Mouse (Mus musculus) MEL (cell line): ENCODE data around the gene Syn3. TPM values are rescaled to one million over a fixed set of nuclear protein-coding genes. Genes with fewer than 3 reads are reported as not detected.

Source experiments
- DNase-seq: peaks from one replicate; pipeline ENCODE4 v3.0.0; 2011; ENCODE audit warnings: low read depth, low spot score
- H3K27ac ChIP-seq: 2 replicates; pipeline ENCODE4 v1.5.1; 2012; ENCODE audit warnings: low read depth, mild to moderate bottlenecking, control low read depth, low read length, moderate library complexity; ENCODE audit not compliant: control insufficient read depth
- H3K27me3 ChIP-seq, 2 experiments: fragments of 150-350 bp in 1 of 2; sonication (generic) in 1 of 2; 2 replicates each; pipeline ENCODE4 v1.6.1; 2012; ENCODE audit warnings: low read length in 2 of 2, mild to moderate bottlenecking in 2 of 2, improper control_type of control experiment in 1 of 2, moderate library complexity in 1 of 2; ENCODE audit not compliant: insufficient read depth in 2 of 2, control insufficient read depth in 1 of 2
- H3K36me3 ChIP-seq, 2 experiments: 2 replicates each; pipeline ENCODE4 v1.6.1; 2012 to 2014; ENCODE audit warnings: low read length in 2 of 2, improper control_type of control experiment in 1 of 2, inconsistent platforms in 1 of 2, mild to moderate bottlenecking in 1 of 2; ENCODE audit not compliant: insufficient read depth in 2 of 2, control insufficient read depth in 1 of 2
- H3K4me1 ChIP-seq, 2 experiments: fragments of 150-350 bp in 1 of 2; sonication (generic) in 1 of 2; 2 replicates each; pipeline ENCODE4 v1.6.1; 2012; ENCODE audit warnings: low read length in 2 of 2, improper control_type of control experiment in 1 of 2, mild to moderate bottlenecking in 1 of 2; ENCODE audit not compliant: insufficient read depth in 2 of 2, control insufficient read depth in 1 of 2
- H3K4me3 ChIP-seq, 2 experiments: fragments of 150-350 bp in 1 of 2; sonication (generic) in 1 of 2; 2 replicates each; pipeline ENCODE4 v1.5.1; 2012; ENCODE audit warnings: low read depth in 2 of 2, low read length in 2 of 2, mild to moderate bottlenecking in 2 of 2, moderate library complexity in 2 of 2, control low read depth in 1 of 2, improper control_type of control experiment in 1 of 2; ENCODE audit not compliant: control insufficient read depth in 1 of 2, insufficient read depth in 1 of 2
- H3K79me2 ChIP-seq: 2 replicates; pipeline ENCODE4 v1.6.1; 2012; ENCODE audit warnings: mild to moderate bottlenecking, low read length, moderate library complexity; ENCODE audit not compliant: control insufficient read depth, poor library complexity, insufficient read depth
- H3K9ac ChIP-seq: 2 replicates; pipeline ENCODE4 v1.6.1; 2012; ENCODE audit warnings: low read depth, mild to moderate bottlenecking, control low read depth, low read length, moderate library complexity; ENCODE audit not compliant: control insufficient read depth, poor library complexity, severe bottlenecking
- H3K9me3 ChIP-seq: fragments of 150-350 bp; sonication (generic); replicated peaks from 2 replicates; pipeline ENCODE4 v1.6.1; 2012; ENCODE audit warnings: mild to moderate bottlenecking, low read length, improper control_type of control experiment, moderate library complexity; ENCODE audit not compliant: insufficient read depth
- BHLHE40 ChIP-seq: IDR thresholded peaks from 2 replicates; pipeline ENCODE4 v1.6.1; 2012; ENCODE audit warnings: low read depth, mild to moderate bottlenecking, inconsistent platforms, low read length, improper control_type of control experiment, borderline replicate concordance
- CHD1 ChIP-seq: IDR thresholded peaks from 2 replicates; pipeline ENCODE4 v1.6.1; 2012; ENCODE audit warnings: low read depth, mild to moderate bottlenecking, inconsistent platforms, low read length, improper control_type of control experiment
- CTCF ChIP-seq, 3 experiments: IDR thresholded peaks in 2 of 3; conservative IDR thresholded peaks in 1 of 3; 2 replicates each; pipeline ENCODE4 v1.5.1; 2011 to 2012; ENCODE audit warnings: low read length in 3 of 3, low read depth in 2 of 3, mild to moderate bottlenecking in 2 of 3, improper control_type of control experiment in 1 of 3, inconsistent platforms in 1 of 3, mixed read lengths in 1 of 3, moderate library complexity in 1 of 3; ENCODE audit not compliant: control insufficient read depth in 1 of 3, insufficient read depth in 1 of 3, poor library complexity in 1 of 3, severe bottlenecking in 1 of 3
- E2F4 ChIP-seq: IDR thresholded peaks from 2 replicates; pipeline ENCODE4 v1.6.1; 2011; ENCODE audit warnings: low read depth, low read length, improper control_type of control experiment, borderline replicate concordance
- GABPA ChIP-seq: IDR thresholded peaks from 2 replicates; pipeline ENCODE4 v1.6.1; 2012; ENCODE audit warnings: low read depth, mild to moderate bottlenecking, inconsistent platforms, low read length, improper control_type of control experiment, moderate library complexity
- HCFC1 ChIP-seq: IDR thresholded peaks from 2 replicates; pipeline ENCODE4 v1.6.1; 2012; ENCODE audit warnings: low read depth, mild to moderate bottlenecking, inconsistent platforms, low read length, improper control_type of control experiment, moderate library complexity
- MAFK ChIP-seq: IDR thresholded peaks from 2 replicates; pipeline ENCODE4 v1.6.1; 2011; ENCODE audit warnings: low read depth, mild to moderate bottlenecking, low read length, improper control_type of control experiment, borderline replicate concordance
- MYC ChIP-seq: IDR thresholded peaks from 2 replicates; pipeline ENCODE4 v1.6.1; 2011; ENCODE audit warnings: low read depth, mild to moderate bottlenecking, low read length, improper control_type of control experiment, moderate library complexity
- NRF1 ChIP-seq: IDR thresholded peaks from 2 replicates; pipeline ENCODE4 v1.6.1; 2014; ENCODE audit warnings: low read depth, mild to moderate bottlenecking, inconsistent platforms, low read length, improper control_type of control experiment, moderate library complexity; ENCODE audit not compliant: poor library complexity, insufficient read depth, severe bottlenecking
- POLR2AphosphoS2 ChIP-seq: IDR thresholded peaks from 2 replicates; pipeline ENCODE4 v1.6.1; 2011; ENCODE audit warnings: low read length, improper control_type of control experiment
- RCOR1 ChIP-seq: IDR thresholded peaks from 2 replicates; pipeline ENCODE4 v1.6.1; 2012; ENCODE audit warnings: low read depth, mild to moderate bottlenecking, inconsistent platforms, low read length, improper control_type of control experiment
- UBTF ChIP-seq: IDR thresholded peaks from 2 replicates; pipeline ENCODE4 v1.6.1; 2012; ENCODE audit warnings: low read depth, mild to moderate bottlenecking, inconsistent platforms, low read length, improper control_type of control experiment, moderate library complexity, borderline replicate concordance; ENCODE audit not compliant: insufficient read depth
- ZC3H11A ChIP-seq: IDR thresholded peaks from 2 replicates; pipeline ENCODE4 v1.6.1; 2012; ENCODE audit warnings: low read depth, mild to moderate bottlenecking, inconsistent platforms, low read length, improper control_type of control experiment
- ZKSCAN1 ChIP-seq: IDR thresholded peaks from 2 replicates; pipeline ENCODE4 v1.6.1; 2012; ENCODE audit warnings: low read depth, mild to moderate bottlenecking, inconsistent platforms, low read length, improper control_type of control experiment, moderate library complexity
- ZMIZ1 ChIP-seq: IDR thresholded peaks from 2 replicates; pipeline ENCODE4 v1.6.1; 2012; ENCODE audit warnings: low read depth, mild to moderate bottlenecking, inconsistent platforms, low read length, improper control_type of control experiment, moderate library complexity
- ZNF384 ChIP-seq: IDR thresholded peaks from 2 replicates; pipeline ENCODE4 v1.6.1; 2012; ENCODE audit warnings: low read depth, mild to moderate bottlenecking, inconsistent platforms, low read length, improper control_type of control experiment
- polyA plus RNA-seq, 2 experiments: library from polyadenylated mRNA; stranded (reverse) in 1 of 2; unstranded in 1 of 2; fragments of >175 nt in 1 of 2; fragments of >200 nt in 1 of 2; gene quantifications; 2 replicates each; pipeline versions ENCODE4 v1.2.1 to v1.2.4; 2012; ENCODE audit warnings: low replicate concordance in 2 of 2, low read depth in 1 of 2; ENCODE audit not compliant: insufficient read length in 2 of 2, insufficient read depth in 1 of 2, missing spikeins in 1 of 2
- total RNA-seq: library from RNA; depleted of rRNA; stranded (reverse); fragments of 300-350 nt; gene quantifications from 2 replicates; pipeline ENCODE4 v1.2.3, GENCODE M21; 2012

Syn3 gene
- total and polyA plus RNA-seq, 3 experiments, result 0.06 TPM; not detected in 2

- Histone ChIP-seq H3K4me3 (no peak overlapping the region), H3K79me2 (no peaks in the 10 kb centered on the region), H3K4me1 (no peaks in the 10 kb centered on the region), H3K27ac (no peak overlapping the region), H3K9ac (no peak overlapping the region), H3K36me3 (no peaks in the 10 kb centered on the region), H3K9me3 (no peaks in the 10 kb centered on the region), H3K27me3 (no peaks in the 10 kb centered on the region)
- no peak for TF ChIP-seq ZMIZ1
- no peak for DNase-seq
Measured at GRCm38 (mm10) chr10:86277327-86277726, 221.4 kb downstream of the Syn3 start.

- no peaks in the 10 kb centered on the region for H3K9me3 ChIP-seq
- no peaks in the 10 kb centered on the region for H3K36me3 ChIP-seq
- TF ChIP-seq HCFC1, result no peak
- no peak for TF ChIP-seq POLR2AphosphoS2
- no peak for TF ChIP-seq BHLHE40
- TF ChIP-seq ZMIZ1, result no peak
- TF ChIP-seq MAFK, result no peak
- no peak for TF ChIP-seq NRF1
- TF ChIP-seq CTCF (IDR thresholded peaks at IDR 0.05 in 2 of 3, conservative IDR thresholded peaks at IDR 0.05 in 1 of 3; ENCODE audit: control insufficient read depth in 1 of 3, insufficient read depth in 1 of 3, low read depth in 2 of 3, low read length in 3 of 3, poor library complexity in 1 of 3, severe bottlenecking in 1 of 3), result no peak
- no peak for TF ChIP-seq GABPA
- no peak for TF ChIP-seq CHD1
- H3K27me3 ChIP-seq, result no peaks in the 10 kb centered on the region
- H3K79me2 ChIP-seq, result no peaks in the 10 kb centered on the region
- H3K9ac ChIP-seq, result no peak overlapping the region
- DNase-seq, result no peak
- H3K4me1 ChIP-seq, result no peaks in the 10 kb centered on the region
- H3K27ac ChIP-seq, result no peak overlapping the region
- H3K4me3 ChIP-seq, result no peak overlapping the region
Measured at GRCm38 (mm10) chr10:86275585-86275984, 223.1 kb downstream of the Syn3 start.

GRCm38 (mm10) chr10:86273410-86274191 lies 225.1 kb downstream of the Syn3 start:
- H3K79me2 ChIP-seq, result no peaks in the 10 kb centered on the region
- TF ChIP-seq E2F4 (no peak), ZNF384 (no peak), MAFK (no peak), ZC3H11A (no peak), UBTF (no peak), MYC (no peak), BHLHE40 (no peak), ZKSCAN1 (no peak), RCOR1 (no peak)
- TF ChIP-seq, all 39 proteins: peak for 0
- DNase-seq, result no peak
- Histone ChIP-seq H3K9ac (no peak overlapping the region), H3K4me1 (no peaks in the 10 kb centered on the region), H3K9me3 (no peaks in the 10 kb centered on the region), H3K27ac (no peak overlapping the region), H3K27me3 (no peaks in the 10 kb centered on the region), H3K36me3 (no peaks in the 10 kb centered on the region), H3K4me3 (no peak overlapping the region)
